Mouse (Mus musculus) forebrain, embryonic 14.5 days (tissue): ENCODE results near the gene Pidd1. TPM values are rescaled to one million over a fixed set of nuclear protein-coding genes. Genes with fewer than 3 reads are reported as not detected.
"Not testable (repeated sequence)": the region's sequence is repeated elsewhere in the genome, so short reads cannot be mapped to it uniquely, and the experiment has no call there.

Experiments
- ATAC-seq: fragments of 200-750 bp; cut with Nextera tagmentation; 2 replicates; pipeline ENCODE4 v1.8.0; 2017; ENCODE audit warnings: mild to moderate bottlenecking, moderate library complexity
- DNase-seq: peaks from one replicate; pipeline ENCODE4 v3.0.0-alpha.2; 2015; ENCODE audit warnings: low spot score
- H3K27ac ChIP-seq: fragments of 300-500 bp; sonication (generic); 2 replicates; pipeline ENCODE4 v1.5.1; 2014; ENCODE audit warnings: low read depth, mild to moderate bottlenecking, control low read depth, low read length, moderate library complexity
- H3K27me3 ChIP-seq: fragments of 300-500 bp; sonication (generic); replicated peaks from 2 replicates; pipeline ENCODE4 v1.6.1; 2014; ENCODE audit warnings: low read length, control low read depth, mixed read lengths; ENCODE audit not compliant: control insufficient read depth, insufficient read depth
- H3K36me3 ChIP-seq: fragments of 300-500 bp; sonication (generic); 2 replicates; pipeline ENCODE4 v1.6.1; 2014; ENCODE audit warnings: low read length, control low read depth; ENCODE audit not compliant: control insufficient read depth, insufficient read depth
- H3K4me1 ChIP-seq: fragments of 300-500 bp; sonication (generic); 2 replicates; pipeline ENCODE4 v1.6.1; 2014; ENCODE audit warnings: antibody characterized with exemption, low read length, control low read depth; ENCODE audit not compliant: control insufficient read depth, insufficient read depth
- H3K4me2 ChIP-seq: fragments of 300-500 bp; sonication (generic); 2 replicates; pipeline ENCODE4 v1.6.1; 2014; ENCODE audit warnings: mild to moderate bottlenecking, control low read depth, low read length
- H3K4me3 ChIP-seq: fragments of 300-500 bp; sonication (generic); 2 replicates; pipeline ENCODE4 v1.5.1; 2014; ENCODE audit warnings: low read depth, low read length, control low read depth
- H3K9ac ChIP-seq: fragments of 300-500 bp; sonication (generic); 2 replicates; pipeline ENCODE4 v1.6.1; 2014; ENCODE audit warnings: mild to moderate bottlenecking, low read length, control low read depth, moderate library complexity
- H3K9me3 ChIP-seq: fragments of 300-500 bp; sonication (generic); replicated peaks from 2 replicates; pipeline ENCODE4 v1.6.1; 2016; ENCODE audit warnings: low read length, control low read depth, mixed read lengths; ENCODE audit not compliant: control insufficient read depth
- WGBS: fragments of 180-500 bp; shearing (Covaris S2); extraction: QIAGEN DNeasy Blood & Tissue Kit; methylation state at CpG from one replicate; pipeline ENCODE4 v1.1.7; 2014; 5-methylcytosine and 5-hydroxymethylcytosine counted together
- polyA plus RNA-seq: library from polyadenylated mRNA; unstranded; fragments of >200 nt; fragmentation: Nextera tagmentation; extraction: Ambion mirVana; gene quantifications from 2 replicates; pipeline ENCODE4 v1.2.1, GENCODE M21; 2014

The Pidd1 gene
- polyA plus RNA-seq, 1 experiment from 2014 or later: 5.6 TPM

DNA sequence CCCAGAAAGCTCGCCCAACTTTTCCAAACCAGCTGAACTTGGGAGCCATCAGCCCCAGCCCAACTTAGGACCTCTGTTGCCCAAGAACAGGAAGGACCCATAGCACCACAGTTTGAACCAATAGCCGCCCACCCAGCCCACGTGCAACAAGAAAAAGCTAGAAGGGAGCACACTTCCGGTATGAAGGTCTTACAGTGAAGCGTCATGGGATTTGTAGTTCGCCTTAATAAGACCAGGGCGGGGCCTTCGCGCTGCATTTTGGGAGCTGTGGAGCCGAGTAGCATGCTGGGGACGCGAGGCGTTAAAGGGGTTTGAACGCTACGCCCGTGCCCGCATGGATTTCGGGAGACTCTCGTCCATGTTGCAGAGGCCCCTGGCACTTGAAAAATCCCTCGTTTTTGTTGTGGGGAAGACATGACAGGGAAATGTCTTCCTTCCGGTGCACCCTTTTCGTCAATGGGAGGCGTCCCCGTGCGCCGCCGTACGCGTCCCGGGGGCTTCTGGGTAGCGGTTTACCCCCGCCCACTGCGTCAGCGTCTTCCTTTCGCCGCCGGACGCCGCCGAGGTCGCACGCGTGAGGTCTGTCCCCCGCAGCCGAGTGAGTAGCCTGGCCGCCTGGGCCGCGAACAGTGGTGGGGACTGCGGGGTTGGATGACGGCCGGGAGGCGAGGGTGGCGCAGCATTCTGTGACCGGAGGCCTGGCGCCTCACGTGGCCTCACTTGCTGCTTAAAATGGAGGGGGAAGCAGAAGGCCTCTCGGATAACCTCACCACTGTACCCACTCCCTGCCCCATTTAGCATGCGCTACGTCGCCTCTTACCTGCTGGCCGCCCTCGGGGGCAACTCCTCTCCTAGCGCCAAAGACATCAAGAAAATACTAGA lies 3.5 kb upstream of the Pidd1 start, which contains the start of gene Rplp2:
Gene Rplp2, plus strand, starts transcription at position 261 of the 882 bp plus-strand sequence.
- ATAC-seq (peak; percentile 95), DNase-seq (peak; percentile 97)
- Histone ChIP-seq H3K9me3 (no peaks in the 10 kb centered on the region), H3K4me3 (peak within 1 kb of the TSS; percentile 81), H3K36me3 (peaks cover 32% of the 10 kb centered on the region), H3K4me1 (peaks cover 22% of the 10 kb centered on the region), H3K4me2 (peak within 1 kb of the TSS; percentile 87), H3K9ac (peak within 1 kb of the TSS; percentile 86), H3K27me3 (0 out of 2 replicates have a peak, but pooled peaks cover 2% of the 10 kb centered on the region), H3K27ac (peak within 1 kb of the TSS; percentile 86)
- WGBS: under 1% methylated on average over 63 of the region's 63 CpGs

DNA sequence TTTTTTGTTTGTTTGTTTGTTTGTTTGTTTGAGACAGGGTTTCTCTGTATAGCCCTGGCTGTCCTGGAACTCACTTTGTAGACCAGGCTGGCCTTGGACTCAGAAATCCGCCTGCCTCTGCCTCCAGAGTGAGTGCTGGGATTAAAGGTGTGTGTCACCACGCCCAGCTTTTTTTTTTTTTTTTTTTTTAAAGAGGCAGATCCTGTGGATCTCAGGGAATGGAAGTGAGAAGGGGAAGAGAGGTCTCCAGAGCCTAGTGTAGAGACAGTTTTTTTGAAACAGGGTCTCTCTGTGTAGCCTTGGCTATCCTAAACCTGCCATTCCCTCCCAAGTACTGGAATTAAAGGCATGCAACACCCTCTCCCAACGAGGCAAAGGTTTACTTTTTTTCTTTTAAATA lies 2.5 kb upstream of the Pidd1 start:
- peak overlapping the region; percentile 87 for H3K4me2 ChIP-seq
- not testable (repeated sequence) for DNase-seq, H3K9ac ChIP-seq, H3K4me3 ChIP-seq, H3K27ac ChIP-seq, H3K9me3 ChIP-seq, ATAC-seq, H3K27me3 ChIP-seq
- peaks cover 22% of the 10 kb centered on the region for H3K4me1 ChIP-seq
- WGBS: 84% methylated on average over 3 of the region's 3 CpGs
- peaks cover 22% of the 10 kb centered on the region for H3K36me3 ChIP-seq

DNA sequence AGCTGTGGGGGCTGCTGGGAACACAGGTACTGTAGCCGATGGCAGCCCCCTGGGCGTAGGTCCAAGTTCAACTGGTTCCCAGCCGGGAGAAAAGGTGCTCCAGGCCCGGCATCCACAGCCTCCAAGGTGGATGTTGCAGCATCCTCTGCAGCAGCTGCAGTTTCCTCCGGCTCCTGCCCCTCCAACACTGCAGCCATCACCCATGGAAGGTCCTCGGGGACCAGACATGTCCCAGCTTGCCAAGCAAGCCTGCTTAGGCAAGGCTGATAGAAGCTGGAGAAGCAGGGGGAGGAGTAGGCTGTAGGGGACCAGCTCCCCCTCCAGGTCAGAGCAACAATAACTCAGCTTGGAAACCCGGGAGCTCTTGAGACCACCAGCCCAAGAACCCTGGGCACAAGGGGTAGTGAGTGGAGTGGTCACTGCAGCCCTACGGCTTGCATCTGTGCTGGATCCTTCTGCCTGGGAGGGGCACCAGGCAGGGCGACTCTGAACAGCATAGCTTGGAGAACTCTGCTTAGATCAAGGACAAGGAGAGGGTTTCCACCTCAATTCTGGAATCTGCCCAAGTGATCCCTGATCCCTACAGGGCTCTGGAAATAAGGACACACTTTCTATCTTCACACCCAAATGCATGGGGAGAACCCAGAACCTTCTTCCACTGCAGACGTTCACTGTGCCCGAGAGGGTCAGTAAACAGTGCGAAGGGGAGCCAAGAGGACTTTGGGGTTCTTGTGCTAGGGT lies 574 bp downstream of the Pidd1 start:
- peak overlapping the region; percentile 35 for H3K4me3 ChIP-seq
- peak overlapping the region; percentile 66 for H3K9ac ChIP-seq
- 17% methylated on average over 12 of the region's 12 CpGs for WGBS
- H3K27ac ChIP-seq: peak overlapping the region; percentile 27; the same call in 1 of the 2 replicates
- H3K4me2 ChIP-seq: peak overlapping the region; percentile 73
- H3K9me3 ChIP-seq: no peaks in the 10 kb centered on the region
- 0 out of 2 replicates have a peak, but pooled peaks cover 2% of the 10 kb centered on the region for H3K27me3 ChIP-seq
- peaks cover 16% of the 10 kb centered on the region for H3K4me1 ChIP-seq
- ATAC-seq (no peak), DNase-seq (peak; percentile 60)
- H3K36me3 ChIP-seq: peaks cover 20% of the 10 kb centered on the region

DNA sequence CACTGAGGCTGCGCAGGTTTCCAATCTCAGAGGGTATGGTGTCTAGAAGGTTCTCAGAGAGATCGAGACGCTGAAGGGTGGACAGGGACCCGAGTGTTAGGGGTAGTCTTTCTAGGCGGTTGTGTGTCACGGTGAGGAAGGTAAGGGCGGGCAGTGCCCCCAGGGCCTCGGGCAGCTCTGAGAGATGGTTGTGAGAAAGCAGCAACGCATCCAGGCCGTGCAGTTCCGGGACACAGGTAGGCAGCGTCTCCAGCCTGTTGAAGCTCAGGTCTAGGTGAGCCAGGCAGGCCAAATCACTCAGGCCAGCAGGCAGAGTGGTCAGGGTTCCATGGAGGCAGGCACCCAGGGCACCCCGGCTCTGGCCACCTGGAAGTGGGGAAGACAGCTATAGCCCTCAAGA lies 1.6 kb downstream of the Pidd1 start:
- Histone ChIP-seq H3K9me3 (no peaks in the 10 kb centered on the region), H3K4me2 (peak overlapping the region; percentile 73), H3K9ac (peak overlapping the region; percentile 66; the same call in 1 of the 2 replicates), H3K27me3 (0 out of 2 replicates have a peak, but pooled peaks cover 2% of the 10 kb centered on the region), H3K4me3 (peak overlapping the region; percentile 0; the same call in 1 of the 2 replicates), H3K27ac (no peak overlapping the region), H3K36me3 (peaks cover 21% of the 10 kb centered on the region), H3K4me1 (peaks cover 14% of the 10 kb centered on the region)
- 92% methylated on average over 13 of the region's 13 CpGs for WGBS
- ATAC-seq (no peak), DNase-seq (no peak)

DNA sequence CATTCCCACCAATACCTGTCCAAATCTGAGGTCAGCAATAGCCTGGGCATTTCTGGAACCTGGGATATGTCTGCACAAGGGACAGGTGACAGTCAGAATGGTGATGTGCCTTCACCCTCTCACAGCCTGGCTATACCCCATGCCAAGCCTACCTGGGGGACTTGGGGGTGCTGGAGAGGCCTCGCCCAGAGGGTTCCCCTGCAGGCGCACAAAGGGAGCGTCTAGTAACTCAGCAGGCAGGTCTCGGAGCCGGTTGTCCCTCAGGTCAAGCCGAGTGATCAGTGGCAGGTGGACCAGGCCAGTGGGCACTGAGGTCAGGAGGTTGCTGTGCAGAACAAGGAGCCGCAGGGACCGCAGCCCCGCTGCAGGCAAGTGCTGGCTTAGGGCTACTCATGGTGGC lies 2.4 kb downstream of the Pidd1 start:
- DNase-seq: no peak
- no peak for ATAC-seq
- Histone ChIP-seq H3K4me2 (no peak overlapping the region), H3K36me3 (peaks cover 21% of the 10 kb centered on the region), H3K9me3 (no peaks in the 10 kb centered on the region), H3K9ac (no peak overlapping the region), H3K4me3 (no peak overlapping the region), H3K27ac (no peak overlapping the region), H3K4me1 (peaks cover 15% of the 10 kb centered on the region), H3K27me3 (0 out of 2 replicates have a peak, but pooled peaks cover 2% of the 10 kb centered on the region)
- WGBS: 95% methylated on average over 9 of the region's 9 CpGs

DNA sequence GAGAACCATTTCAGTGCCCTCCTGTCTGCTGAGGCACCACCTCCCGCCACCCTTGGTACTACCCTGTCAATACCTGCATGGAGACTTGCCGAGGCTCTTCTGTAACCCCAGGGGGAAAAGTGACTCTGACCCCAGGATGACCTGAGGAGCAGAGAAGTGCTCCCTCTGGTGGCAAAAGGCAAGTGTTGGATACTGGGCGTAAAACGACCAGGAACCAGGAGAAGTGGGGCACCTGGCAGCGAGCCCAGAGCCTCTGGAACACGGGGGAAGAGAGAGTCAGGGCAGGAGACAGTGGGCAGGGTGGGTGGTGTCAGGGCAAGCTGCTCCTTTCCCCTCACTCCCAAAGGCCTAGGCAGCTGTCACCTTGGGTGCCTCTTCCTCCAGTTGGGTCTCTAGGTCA lies 3.2 kb downstream of the Pidd1 start:
- H3K9ac ChIP-seq: no peak overlapping the region
- DNase-seq: peak; percentile 42
- 26% methylated on average over 6 of the region's 6 CpGs for WGBS

DNA sequence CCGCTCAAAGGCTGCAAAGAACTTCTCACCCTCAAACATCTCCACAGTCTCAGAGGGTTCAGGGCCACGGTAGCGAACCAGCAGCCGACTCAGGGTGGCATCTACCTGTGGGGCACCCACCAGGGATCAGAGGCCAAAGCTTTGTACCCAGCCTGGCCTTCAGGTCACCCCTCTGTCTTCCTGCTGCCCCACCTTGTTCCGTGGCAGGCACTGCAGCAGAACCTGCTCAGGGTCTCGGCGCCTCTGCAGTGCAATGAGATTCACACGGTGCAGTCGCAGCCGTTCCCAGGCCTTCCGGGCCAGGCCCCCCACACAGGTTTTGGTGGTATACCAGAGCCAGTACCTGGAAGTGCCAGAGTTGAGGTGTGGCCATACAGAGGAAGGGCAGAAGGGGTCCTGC lies 4.0 kb downstream of the Pidd1 start:
- peaks cover 25% of the 10 kb centered on the region for H3K4me1 ChIP-seq
- DNase-seq (no peak), ATAC-seq (no peak)
- H3K36me3 ChIP-seq: peaks cover 21% of the 10 kb centered on the region
- no peak overlapping the region for H3K9ac ChIP-seq
- H3K27me3 ChIP-seq: 0 out of 2 replicates have a peak, but pooled peaks cover under 1% of the 10 kb centered on the region
- 94% methylated on average over 11 of the region's 11 CpGs for WGBS
- H3K27ac ChIP-seq: no peak overlapping the region
- no peak overlapping the region for H3K4me2 ChIP-seq
- H3K4me3 ChIP-seq: no peak overlapping the region
- H3K9me3 ChIP-seq: no peaks in the 10 kb centered on the region

More for the DNA sequence above, 3.2 kb downstream of the Pidd1 start:
- Histone ChIP-seq H3K36me3 (peaks cover 21% of the 10 kb centered on the region), H3K4me3 (no peak overlapping the region), H3K27me3 (0 out of 2 replicates have a peak, but pooled peaks cover 2% of the 10 kb centered on the region), H3K9me3 (no peaks in the 10 kb centered on the region), H3K4me1 (peaks cover 22% of the 10 kb centered on the region), H3K27ac (no peak overlapping the region), H3K4me2 (no peak overlapping the region)
- ATAC-seq: no peak

DNA sequence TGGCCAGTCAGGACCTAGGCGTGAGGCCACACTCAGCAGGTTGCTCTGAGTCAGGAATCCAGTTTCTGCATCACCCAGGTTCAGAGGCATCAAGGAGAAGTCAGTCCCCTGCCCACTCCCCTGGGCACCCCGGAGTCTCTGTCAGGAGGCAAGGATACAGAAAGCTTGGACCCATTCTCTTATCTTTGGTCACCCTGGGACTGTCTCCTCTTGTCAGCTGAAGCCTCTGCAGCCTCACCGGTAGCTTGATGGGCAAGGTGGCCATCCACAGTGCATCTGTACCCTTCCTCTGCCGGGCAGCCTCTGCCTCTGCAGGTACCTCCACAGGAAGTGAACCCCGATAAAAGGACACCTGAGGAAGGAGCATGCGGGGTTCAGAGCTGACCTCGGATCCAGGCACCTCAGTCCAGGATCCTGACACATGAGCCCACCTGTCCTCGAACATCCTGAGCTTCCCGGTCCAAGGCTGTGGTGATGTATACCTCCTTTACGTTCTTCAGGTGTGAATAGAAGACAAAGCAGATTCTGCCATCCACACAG lies 4.6 kb downstream of the Pidd1 start:
- 96% methylated on average over 10 of the region's 10 CpGs for WGBS
- no peak for DNase-seq
- Histone ChIP-seq H3K9ac (no peak overlapping the region), H3K4me3 (no peak overlapping the region), H3K27ac (no peak overlapping the region), H3K9me3 (no peaks in the 10 kb centered on the region), H3K4me1 (peaks cover 24% of the 10 kb centered on the region), H3K27me3 (no peaks in the 10 kb centered on the region), H3K36me3 (peaks cover 21% of the 10 kb centered on the region), H3K4me2 (no peak overlapping the region)
- ATAC-seq: no peak
